Mouse (Mus musculus) activated CD4-positive, CD25-positive, alpha-beta regulatory T cell, adult 4 months (primary cell): ENCODE data around the gene Klhl10. TPM values are rescaled to one million over a fixed set of nuclear protein-coding genes. Genes with fewer than 3 reads are reported as not detected.

Source experiments
- ATAC-seq: one replicate; pipeline ENCODE4 v1.8.0; 2017
- polyA plus RNA-seq, 2 experiments: library from polyadenylated mRNA; unstranded; fragments of 100-300 nt; shearing (Covaris generic); gene quantifications; one replicate each; pipeline ENCODE4 v1.2.1; 2017

The Klhl10 gene
- polyA plus RNA-seq, result not detected

DNA sequence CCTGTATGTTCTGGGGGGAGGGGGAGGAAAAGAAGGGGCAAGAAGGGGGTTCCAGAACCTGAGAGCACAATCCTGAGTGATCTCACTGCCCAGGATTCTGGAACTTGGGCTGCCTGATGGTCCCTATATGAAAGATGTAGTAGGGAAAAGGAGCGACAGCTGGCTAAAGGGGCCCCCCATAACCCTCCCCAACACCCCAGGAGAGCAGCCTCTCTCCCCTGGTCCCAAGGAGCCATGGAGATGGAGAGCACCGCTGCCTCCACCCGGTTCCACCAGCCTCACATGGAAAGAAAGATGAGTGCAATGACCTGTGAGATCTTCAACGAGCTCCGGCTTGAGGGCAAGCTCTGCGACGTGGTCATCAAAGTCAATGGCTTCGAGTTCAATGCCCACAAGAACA lies at the start of gene Klhl10, which contains the start of gene Nt5c3b:
TSS of gene Klhl10 (plus strand) at position 121 of the 400 bp plus-strand sequence.
TSS of gene Nt5c3b (minus strand) at position 12 of the 400 bp plus-strand sequence.
- no peak for ATAC-seq

DNA sequence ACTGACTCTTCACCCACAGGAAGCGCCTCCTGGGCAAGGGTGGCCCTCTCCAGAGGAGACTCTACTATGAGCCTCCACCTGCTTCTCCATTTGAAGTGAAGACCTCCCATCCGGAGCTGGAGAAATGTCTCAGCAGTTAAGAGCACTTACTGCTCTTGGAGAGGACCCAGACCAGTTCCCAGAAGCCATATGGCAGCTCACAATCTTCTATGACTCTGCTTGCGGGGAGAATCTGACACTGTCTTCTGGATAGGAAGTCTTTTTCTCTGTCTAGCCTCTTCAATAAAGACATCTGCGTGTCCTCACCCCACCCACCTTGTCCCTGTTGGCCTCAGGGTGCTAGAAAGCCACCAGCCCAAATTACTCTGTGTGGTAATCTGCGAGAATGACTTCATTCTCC lies 48.8 kb upstream of the Klhl10 start:
- ATAC-seq, result no peak

DNA sequence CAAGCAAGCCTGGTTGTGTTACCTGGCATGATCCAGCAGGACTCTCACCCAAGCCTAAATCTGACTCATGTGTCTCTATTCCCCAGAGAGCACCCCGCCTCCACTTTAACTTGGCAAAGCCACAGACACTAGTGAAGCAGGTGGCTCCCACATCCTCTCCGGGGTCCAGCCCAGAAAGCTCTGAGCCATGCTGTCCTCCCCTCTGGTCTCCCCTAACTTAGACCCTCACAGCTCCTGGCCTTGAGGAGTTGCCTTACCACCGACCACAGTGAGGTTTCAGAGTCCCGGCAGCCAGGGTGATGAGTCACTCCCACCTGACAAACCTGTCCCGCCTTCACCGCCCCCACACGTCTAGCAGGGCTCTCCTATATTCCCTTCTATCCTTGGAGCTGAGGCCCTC lies 48.0 kb upstream of the Klhl10 start:
- no peak for ATAC-seq

DNA sequence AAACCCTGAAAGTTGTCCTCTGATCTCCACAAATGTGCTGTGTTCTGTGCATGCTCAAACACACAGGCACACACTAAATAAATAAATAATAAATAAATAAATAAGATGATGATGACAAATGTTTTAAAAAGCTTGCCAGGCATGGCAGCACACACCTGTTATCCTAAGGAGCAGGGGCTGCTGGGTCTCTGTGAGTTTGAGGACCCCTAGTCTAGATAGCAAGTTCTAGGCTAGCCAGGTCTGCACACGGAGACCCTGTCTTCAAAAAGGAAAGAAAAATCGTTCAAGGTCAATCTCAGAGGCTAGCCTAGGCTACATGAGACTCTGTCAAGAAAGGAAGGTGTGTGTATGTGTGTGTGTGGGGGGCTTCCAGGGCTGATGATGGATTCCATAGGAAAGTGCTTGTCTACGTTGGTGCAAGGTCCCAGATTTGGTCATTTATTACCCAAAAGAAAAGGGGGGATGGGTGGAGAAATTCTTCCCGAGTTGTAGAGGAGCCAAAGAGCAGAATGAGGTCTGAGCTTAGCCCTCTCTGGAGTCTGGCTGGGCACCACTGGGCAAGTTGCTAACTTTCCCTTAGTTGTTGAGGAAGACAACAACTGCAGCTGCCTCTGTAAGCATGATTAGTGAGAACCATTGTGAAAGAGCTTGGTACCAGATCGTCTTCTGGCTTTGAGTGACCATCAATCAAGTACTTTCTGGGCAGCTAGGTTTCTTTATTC lies 47.2 kb upstream of the Klhl10 start:
- no peak for ATAC-seq

DNA sequence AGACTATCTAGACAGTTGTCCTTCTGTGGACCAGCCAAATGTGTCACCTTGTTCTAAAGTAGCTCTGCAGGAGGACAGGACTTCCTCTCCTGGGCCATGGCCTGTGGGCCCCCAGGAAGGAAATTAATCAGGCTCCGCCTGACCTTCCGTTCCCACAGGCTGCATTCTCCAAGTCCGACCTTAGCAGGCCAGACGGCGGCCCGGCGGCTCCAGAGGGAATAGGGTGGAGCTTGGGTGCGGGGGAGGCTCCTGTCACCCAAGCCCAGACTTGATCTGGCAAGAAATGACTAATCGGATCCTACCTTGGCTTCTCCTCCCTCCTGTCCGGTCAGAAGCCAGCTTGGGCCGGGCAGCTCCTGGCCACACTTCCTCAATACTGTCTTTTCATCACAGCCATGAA lies 46.5 kb upstream of the Klhl10 start:
- ATAC-seq, result no peak

DNA sequence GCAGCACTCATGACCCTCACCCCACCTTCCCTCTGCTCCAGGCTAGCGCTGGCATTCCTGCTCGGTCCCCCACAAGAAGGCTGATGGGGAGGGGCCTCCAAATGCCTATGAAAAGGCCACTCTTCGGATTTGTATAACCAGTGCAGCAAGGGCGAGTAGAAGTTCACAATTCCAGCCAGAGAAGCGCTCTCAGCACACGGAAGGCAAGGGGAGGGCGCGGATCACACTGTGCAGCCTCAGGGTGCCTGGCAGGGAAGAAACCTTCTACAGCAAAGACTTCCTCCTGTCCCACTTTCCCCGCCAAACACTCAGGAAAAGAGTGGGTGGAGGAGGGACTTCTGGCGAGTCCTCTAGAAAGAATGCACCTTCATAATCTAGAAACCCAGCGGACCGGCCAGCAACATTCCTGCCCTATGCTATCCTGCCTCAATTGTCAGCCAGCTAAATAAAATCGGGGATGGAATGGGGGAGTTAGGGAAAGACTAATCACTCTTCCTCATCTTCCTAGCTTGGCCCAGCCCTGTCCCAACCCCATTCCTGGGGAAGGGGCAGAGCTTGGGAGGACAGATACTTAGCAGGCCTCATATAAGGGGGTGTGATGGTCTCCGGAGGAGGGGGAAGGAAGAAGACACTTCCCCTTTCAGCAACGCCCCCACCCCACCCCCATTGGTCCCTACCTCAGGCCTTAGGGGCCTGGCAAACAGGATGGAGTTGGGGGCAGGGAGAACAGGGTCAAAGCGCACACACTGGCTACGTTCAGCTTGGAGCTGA lies 45.7 kb upstream of the Klhl10 start:
- ATAC-seq, result no peak

DNA sequence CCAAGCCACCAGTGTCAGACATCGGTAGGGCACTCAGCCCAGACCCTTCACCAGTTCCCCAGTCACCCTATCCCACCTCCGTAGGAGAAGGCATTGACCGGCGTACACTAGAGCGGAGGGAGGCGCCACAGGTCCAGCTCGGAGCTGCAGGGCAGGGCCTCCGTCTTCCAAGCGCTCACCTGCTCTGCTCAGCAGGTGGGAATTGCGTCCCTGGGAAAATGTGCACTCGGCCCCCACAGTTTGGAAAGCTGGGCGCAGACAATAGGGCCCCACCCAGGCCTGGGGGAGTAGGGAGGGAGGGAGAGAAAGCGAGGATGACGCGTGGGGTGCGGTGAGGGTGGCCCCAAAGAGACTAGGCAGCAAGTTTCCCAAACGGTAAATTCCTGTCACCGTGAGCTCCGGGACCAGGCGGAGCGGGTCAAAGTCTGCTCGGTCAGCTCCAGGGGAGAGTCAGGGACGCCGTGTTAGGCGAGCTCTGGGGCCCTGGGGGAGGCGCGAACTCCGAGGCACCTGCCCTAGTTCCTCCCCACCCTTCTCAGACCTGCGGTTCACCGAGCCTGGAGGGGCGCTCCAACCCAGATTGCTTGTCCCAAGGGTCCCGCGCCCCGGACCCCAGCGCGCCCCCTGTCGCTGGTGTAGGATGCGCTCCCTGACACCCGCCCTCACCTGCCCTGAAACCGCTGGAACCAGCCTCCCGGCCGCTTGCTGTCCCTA lies 44.7 kb upstream of the Klhl10 start:
- ATAC-seq, result no peak

DNA sequence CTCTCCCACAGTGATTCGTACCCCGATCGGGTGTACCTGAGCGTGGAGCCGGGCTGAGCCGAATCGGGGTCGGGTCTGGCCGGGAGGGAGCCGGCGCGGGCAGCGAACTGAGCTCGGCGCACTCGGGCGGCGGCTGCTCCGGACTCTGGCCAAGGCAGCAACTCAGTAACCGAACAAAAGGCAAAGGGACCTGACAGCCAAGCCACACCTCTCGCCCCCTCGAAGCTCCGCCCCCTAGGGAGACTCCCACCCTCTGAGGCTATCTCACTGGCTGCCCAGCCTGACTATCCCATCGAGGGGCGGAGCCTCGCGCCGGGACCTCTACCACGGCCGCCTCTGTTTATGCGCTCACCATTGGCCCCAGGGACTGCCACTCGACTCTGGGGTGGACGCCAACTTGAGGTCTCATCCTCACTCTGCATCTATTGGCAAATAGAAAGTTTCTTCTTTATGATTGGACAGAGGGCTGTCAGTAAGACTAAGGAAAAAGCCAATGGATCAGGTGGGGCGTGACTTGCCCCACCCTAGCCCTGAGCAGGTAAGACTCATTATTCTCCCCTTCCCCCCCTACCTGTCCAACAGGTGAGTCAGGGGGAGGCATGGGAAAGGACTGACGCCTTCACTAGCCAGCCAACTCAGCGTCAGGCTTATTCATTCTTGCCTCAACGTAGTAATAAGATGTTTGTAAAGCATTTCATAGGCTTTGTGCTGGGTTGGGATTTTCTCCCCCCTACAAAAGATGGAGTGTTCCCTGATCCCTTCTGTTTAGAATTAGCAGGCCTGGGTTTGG lies 43.9 kb upstream of the Klhl10 start, which contains the start of gene Jup:
TSS of gene Jup (minus strand) at position 164 of the 790 bp plus-strand sequence.
- peak; percentile 57 for ATAC-seq

DNA sequence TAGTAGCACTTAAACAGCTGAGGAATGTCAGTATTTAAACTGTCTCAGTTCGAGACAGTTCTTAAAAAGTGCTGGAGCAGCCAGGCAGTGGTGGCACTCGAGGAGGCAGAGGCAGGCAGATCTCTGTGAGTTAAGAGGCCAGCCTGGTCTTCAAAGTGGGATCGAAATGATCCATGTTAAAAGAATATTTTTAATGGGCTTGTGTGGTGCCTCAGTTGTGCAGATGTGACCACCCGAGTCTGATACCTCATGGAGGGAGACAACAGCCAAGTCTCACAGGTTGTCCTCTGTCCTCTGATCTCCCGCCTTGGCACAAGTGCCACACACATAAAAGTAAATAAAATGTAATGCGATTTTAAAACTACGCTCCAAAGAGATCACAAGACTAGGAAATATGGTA lies 43.2 kb upstream of the Klhl10 start:
- no peak for ATAC-seq

DNA sequence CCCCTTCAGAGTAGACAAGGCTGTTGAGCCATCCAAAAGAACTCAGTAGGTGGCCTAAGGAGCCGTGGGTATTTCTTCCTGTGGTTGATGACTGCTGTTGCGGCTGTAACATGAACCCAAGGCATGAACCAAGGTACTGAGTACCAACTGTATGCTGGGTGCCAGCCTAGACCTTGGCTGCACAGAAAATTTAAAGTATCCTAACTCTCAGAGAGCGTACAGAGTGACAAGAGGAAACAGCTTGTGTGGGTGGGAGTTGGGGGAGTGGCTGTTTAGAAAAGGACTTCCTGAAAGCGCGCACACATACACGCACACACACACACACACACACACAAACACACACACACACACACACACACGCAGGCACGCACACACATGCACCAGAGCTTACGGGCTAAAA lies 42.4 kb upstream of the Klhl10 start:
- ATAC-seq, result no peak

DNA sequence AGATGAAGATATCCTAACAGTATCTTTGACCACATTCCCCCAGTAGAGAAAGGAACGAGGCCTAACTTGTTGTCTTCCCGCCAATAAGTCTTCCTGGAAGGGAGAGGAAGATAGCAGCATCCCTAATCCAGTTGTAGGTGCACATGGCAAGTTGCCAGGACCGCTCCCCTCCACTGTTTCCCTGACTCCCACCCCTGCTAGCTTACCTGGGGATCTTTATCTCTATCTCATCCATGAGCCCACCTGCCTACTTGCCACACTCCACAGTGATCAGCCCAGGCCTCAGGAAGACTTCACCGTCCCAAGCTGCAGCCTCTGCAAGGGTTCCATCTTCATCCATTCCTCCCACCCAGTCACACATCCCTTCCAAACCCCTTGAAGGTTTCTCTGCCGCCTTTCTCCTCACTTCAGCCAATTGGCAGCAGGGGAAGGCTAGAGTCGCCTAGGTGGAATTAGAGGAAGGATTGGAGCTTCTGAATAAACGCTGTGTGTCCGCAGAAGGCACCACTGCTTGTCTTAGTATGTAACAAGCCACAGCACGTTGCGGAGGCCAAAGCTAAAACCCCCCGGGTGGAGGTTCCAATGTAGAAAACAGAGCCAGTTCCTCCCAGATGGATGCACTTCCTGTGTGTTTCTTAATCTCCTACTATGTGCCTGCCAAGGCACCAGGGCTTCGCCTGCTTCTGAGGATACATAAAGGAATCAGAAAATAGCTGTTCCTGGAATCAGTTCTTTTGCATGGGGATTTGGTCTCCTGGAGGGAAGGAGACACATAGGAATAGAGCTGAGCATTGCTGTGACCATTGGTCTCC lies 41.8 kb upstream of the Klhl10 start:
- no peak for ATAC-seq

DNA sequence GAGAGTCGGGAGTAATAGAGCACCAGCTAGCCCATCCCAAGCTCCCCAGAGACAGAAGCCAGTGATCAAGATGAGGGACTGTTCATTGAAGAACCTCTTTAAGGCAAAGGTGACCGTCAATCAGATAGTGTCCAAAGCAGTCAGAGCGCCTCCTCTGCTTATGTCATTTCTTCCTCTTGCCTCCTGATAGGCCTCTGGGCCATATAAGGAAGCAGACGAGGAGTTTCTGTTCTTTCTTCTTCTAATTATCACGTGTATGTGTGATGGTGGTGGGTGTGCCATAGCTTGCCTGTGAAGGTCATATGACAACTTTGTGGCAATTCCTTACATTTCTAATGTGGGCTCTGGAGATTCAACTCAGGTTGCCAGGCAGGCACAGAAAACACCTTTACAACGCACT lies 40.9 kb upstream of the Klhl10 start:
- no peak for ATAC-seq

DNA sequence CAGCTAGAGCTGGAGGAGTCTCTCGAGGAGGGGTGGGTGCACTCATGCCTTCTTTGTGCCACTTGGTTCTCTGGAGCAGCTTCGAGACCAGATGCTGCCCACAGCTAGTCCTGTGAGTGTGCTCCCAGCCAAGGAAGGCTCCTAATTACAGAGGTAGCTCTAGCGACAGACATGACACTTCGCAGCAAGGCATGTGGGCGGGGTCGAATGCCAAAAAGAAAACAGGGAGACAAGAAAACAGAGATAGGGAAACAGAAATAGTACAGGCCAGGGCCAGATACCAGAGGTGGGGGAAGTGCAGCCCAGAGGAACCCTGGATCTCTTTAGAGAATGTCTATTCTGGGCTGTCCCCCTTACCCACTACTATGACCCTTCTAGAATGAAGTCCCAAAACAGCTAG lies 39.5 kb upstream of the Klhl10 start:
- no peak for ATAC-seq

DNA sequence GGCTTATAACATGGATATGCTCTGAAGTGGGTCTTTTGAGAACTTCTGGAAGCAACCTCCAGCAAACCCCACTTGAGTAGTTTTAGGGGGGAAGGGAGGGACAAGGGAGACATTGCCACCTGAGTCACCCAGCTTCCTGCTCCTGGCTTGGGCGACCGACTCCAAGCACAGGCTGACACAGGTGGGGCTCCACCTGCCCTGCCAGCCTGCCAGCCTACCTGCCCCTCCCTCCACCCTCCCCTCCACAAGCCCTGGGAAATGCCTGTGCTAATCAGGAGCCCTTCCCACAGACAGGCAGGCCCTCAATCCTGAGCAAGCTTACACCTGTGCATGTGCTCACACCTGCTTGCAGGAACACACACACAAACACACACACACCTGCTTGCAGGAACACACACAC lies 39.0 kb upstream of the Klhl10 start:
- no peak for ATAC-seq

DNA sequence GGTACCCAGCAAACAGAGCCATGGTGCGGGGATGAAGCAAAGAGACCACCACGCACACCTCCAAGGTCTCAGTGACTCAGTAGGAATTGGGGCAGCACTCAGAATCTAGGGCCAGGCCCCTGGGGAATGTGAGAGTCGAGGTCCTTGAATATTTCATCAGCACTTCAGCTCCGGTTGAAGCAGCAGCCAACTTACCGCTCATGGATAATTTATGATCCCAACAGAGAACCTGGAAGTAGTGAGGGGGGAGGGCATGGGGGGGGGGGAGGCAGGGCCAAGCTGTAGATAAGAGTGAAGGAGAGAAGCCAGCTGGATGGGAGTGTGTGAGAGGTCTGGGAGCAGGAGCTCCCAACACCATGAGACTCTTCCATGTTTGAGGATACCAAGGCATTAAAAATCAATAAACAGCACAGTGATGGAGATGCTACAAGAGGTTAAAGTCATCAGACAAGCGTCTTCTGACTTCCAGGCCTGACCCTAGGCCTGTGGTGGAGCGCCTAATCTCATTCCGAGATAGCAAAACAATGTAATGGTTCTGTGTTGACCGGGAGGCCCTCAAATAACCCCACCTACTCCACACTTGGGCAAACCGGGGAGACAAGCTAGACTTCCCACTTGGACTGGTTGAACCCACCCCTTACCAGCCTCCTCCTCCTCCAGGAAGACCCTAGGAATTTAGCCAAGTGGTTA lies 38.1 kb upstream of the Klhl10 start:
- no peak for ATAC-seq

DNA sequence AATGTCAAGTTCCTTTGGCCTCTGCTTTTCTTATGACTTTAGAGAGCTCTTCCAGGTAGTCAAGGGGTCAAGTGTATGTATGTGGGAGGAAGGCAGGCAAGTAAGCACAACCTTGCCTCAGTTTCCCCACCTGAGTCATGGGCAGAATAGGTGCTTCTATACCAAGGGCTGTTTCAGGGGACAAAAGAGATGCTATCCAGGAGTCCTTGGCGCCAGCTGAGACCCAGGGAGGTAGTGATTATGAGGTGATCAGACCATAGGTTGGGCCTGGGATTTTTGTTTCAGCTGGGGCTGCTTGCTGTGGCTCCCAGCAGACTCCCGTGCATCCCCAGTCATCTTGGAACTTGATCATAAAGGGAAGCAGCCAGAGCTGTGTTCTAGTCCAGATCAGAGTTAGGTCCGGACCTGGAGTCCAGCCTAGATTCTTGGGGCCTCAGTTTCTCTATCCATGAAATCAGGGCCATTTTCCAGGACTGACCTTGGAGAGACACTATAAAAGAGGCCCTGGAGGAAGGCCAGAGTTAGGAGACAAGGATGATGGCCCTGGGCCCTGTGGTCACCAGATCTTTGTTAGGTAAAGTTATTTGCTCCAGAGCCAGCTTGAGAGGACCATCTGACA lies 37.2 kb upstream of the Klhl10 start:
- no peak for ATAC-seq

DNA sequence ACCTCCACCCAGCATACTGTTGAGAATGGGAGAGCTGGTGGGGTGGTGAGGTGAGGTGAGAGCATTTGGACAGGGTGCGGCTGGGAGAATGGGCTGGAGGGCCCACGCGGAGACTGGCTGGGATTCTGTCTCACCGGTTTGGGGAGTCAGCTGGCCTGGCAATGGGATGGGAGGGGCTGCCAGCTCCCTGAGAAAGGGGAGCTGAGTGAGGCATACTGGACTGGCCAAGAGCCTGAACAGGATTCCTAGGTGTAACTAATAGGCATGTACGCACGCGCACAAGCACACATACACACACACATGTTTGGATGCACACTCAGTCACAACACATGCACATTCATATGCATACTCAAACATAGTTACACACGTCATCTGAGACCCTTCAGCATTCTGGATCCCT lies 35.4 kb upstream of the Klhl10 start:
- no peak for ATAC-seq

DNA sequence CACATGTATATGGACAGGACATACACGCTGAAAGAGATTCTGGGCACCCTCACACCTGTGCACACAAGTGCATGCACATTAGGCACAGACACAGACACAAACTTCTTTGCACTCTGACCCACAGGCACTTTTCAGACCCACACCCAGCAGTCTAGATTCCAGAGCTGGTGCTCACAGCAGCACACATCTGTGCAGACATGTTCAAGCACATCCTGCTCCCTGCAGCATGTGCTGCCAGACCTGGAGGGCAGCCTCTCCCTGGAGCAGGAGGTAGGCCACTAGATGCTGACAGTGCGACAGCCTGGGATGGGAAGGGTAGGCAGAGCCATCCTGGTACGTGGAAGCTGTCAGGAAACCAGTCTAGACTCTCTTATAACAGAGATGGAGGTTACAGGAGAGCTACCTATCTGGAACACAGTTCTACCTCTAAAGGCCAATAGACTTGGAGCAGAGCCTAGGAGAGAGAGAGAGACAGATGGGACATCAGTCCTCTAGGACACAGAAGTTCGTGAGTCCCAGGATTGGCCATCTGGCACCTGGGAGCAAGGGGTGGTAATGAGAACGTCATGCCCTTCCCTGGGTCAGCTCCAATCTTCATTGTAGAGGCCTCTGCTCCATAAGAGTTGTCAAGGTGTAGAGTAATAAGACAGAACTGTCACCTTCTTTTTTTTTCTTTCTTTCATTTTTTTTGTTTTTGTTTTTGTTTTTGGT lies 34.6 kb upstream of the Klhl10 start:
- ATAC-seq, result no peak

DNA sequence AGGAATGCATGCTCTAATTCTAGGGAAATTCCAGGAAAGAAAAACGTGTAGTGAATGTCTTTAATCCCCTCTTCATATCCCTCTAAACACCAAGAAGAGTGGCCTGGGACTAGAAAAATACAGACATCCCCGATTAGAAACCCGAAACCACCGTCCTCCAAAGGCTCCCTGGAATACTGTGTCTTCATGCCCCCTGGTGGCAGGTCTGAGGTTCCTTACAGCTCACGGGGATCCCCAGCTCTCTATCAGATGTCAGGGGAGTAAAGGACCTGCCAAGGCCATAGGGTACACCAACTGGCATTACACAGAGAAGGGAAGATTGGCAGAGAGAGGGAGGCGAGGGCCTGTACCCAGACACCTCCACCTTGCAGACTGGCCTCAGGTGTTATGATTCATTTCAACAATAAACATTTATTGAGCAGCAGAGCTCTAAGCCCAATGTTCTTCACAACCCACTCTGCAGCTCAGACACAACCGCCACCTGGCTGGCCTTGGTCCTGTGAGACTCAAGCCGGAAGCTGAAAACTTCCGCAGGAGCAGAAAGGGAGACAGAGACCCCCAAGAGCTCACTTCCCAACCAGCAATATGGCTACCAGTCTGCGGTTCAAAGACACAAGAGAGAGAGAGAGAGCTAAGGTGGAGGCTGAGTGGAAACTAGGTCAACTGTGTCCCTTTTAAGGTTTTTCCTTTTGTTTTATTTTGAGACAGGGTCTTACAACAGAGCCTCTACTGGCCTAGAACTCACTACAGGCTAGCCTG lies 33.5 kb upstream of the Klhl10 start:
- ATAC-seq, result no peak
